Mouse (Mus musculus): Measurements from ENCODE around the gene Wdr4. TPM values are rescaled to one million over a fixed set of nuclear protein-coding genes. Genes with fewer than 3 reads are reported as not detected.

Wdr4 gene
- polyA plus RNA-seq, 1 experiment: 24.9 TPM

- Histone ChIP-seq H3K4me1 (ENCODE audit: control insufficient read depth, insufficient read depth, insufficient read length) (no peaks in the 10 kb centered on the region), H3K27me3 (ENCODE audit: control insufficient read depth, insufficient read depth, low read length) (no peaks in the 10 kb centered on the region), H3K36me3 (ENCODE audit: control insufficient read depth, insufficient read depth, low read length) (no peaks in the 10 kb centered on the region), H3K4me3 (ENCODE audit: extremely low read depth, insufficient read depth, insufficient read length) (no peak overlapping the region), H3K27ac (ENCODE audit: insufficient read depth, low read length) (no peak overlapping the region)
- no peak for DNase-seq (ENCODE audit: low read depth in 1 of 2, low spot score in 2 of 2)
- TF ChIP-seq POLR2A (IDR thresholded peaks at IDR 0.05; ENCODE audit: low read depth, low read length): no peak
- TF ChIP-seq CTCF (IDR thresholded peaks at IDR 0.05; ENCODE audit: extremely low read depth, insufficient read depth, insufficient read length, insufficient replicate concordance): no peak
- WGBS: 74% methylated on average over 8 of the region's 8 CpGs
Measured at GRCm38 (mm10) chr17:31549389-31549788, 29.6 kb upstream of the Wdr4 start.

- WGBS: 83% methylated on average over 3 of the region's 3 CpGs
- no peak for TF ChIP-seq POLR2A (IDR thresholded peaks at IDR 0.05; ENCODE audit: low read depth, low read length)
- TF ChIP-seq CTCF (IDR thresholded peaks at IDR 0.05; ENCODE audit: extremely low read depth, insufficient read depth, insufficient read length, insufficient replicate concordance): no peak
- no peak for DNase-seq (ENCODE audit: low read depth in 1 of 2, low spot score in 2 of 2)
- Histone ChIP-seq H3K27me3 (ENCODE audit: control insufficient read depth, insufficient read depth, low read length) (no peaks in the 10 kb centered on the region), H3K36me3 (ENCODE audit: control insufficient read depth, insufficient read depth, low read length) (no peaks in the 10 kb centered on the region), H3K27ac (ENCODE audit: insufficient read depth, low read length) (no peak overlapping the region), H3K4me3 (ENCODE audit: extremely low read depth, insufficient read depth, insufficient read length) (no peak overlapping the region), H3K4me1 (ENCODE audit: control insufficient read depth, insufficient read depth, insufficient read length) (no peaks in the 10 kb centered on the region)
Measured at GRCm38 (mm10) chr17:31547974-31548373, 28.2 kb upstream of the Wdr4 start.

GRCm38 (mm10) chr17:31546444-31547196 lies 26.8 kb upstream of the Wdr4 start:
- Histone ChIP-seq H3K4me3 (ENCODE audit: extremely low read depth, insufficient read depth, insufficient read length) (no peak overlapping the region), H3K36me3 (ENCODE audit: control insufficient read depth, insufficient read depth, low read length) (no peaks in the 10 kb centered on the region), H3K4me1 (ENCODE audit: control insufficient read depth, insufficient read depth, insufficient read length) (no peaks in the 10 kb centered on the region), H3K27me3 (ENCODE audit: control insufficient read depth, insufficient read depth, low read length) (no peaks in the 10 kb centered on the region), H3K27ac (ENCODE audit: insufficient read depth, low read length) (no peak overlapping the region)
- no peak for TF ChIP-seq POLR2A (IDR thresholded peaks at IDR 0.05; ENCODE audit: low read depth, low read length)
- TF ChIP-seq CTCF (IDR thresholded peaks at IDR 0.05; ENCODE audit: extremely low read depth, insufficient read depth, insufficient read length, insufficient replicate concordance): no peak
- 89% methylated on average over 9 of the region's 9 CpGs for WGBS
- no peak for DNase-seq (ENCODE audit: low read depth in 1 of 2, low spot score in 2 of 2)

GRCm38 (mm10) chr17:31543574-31543973 lies 23.8 kb upstream of the Wdr4 start:
- Histone ChIP-seq H3K4me3 (ENCODE audit: extremely low read depth, insufficient read depth, insufficient read length) (no peak overlapping the region), H3K36me3 (ENCODE audit: control insufficient read depth, insufficient read depth, low read length) (no peaks in the 10 kb centered on the region), H3K27me3 (ENCODE audit: control insufficient read depth, insufficient read depth, low read length) (no peaks in the 10 kb centered on the region), H3K27ac (ENCODE audit: insufficient read depth, low read length) (no peak overlapping the region), H3K4me1 (ENCODE audit: control insufficient read depth, insufficient read depth, insufficient read length) (no peaks in the 10 kb centered on the region)
- 82% methylated on average over 6 of the region's 6 CpGs for WGBS
- TF ChIP-seq CTCF (IDR thresholded peaks at IDR 0.05; ENCODE audit: extremely low read depth, insufficient read depth, insufficient read length, insufficient replicate concordance) (no peak), POLR2A (IDR thresholded peaks at IDR 0.05; ENCODE audit: low read depth, low read length) (no peak)
- DNase-seq (ENCODE audit: low read depth in 1 of 2, low spot score in 2 of 2): no peak

DNA sequence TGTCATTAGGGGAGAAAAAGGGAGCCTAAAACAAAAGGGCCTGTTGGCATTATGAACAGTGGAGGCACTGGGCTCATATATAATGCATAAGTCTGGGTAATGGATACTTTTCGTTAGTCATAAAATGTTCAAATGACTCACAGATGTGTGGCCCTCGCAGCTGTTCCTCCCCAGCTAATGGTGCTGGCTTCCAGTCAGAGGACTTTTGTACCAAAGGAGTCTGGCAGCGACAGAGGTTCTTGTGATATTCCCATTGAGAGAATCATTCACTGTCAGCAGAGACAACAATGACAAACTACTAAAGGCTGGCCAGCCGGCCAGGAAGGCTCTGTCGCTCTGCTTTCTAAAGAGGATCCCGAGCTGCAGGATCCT lies 21.7 kb upstream of the Wdr4 start:
- no peak for DNase-seq (ENCODE audit: low read depth in 1 of 2, low spot score in 2 of 2)
- Histone ChIP-seq H3K36me3 (ENCODE audit: control insufficient read depth, insufficient read depth, low read length) (no peaks in the 10 kb centered on the region), H3K27ac (ENCODE audit: insufficient read depth, low read length) (no peak overlapping the region), H3K4me3 (ENCODE audit: extremely low read depth, insufficient read depth, insufficient read length) (no peak overlapping the region), H3K4me1 (ENCODE audit: control insufficient read depth, insufficient read depth, insufficient read length) (no peaks in the 10 kb centered on the region), H3K27me3 (ENCODE audit: control insufficient read depth, insufficient read depth, low read length) (no peaks in the 10 kb centered on the region)
- TF ChIP-seq POLR2A (IDR thresholded peaks at IDR 0.05; ENCODE audit: low read depth, low read length): no peak
- no peak for TF ChIP-seq CTCF (IDR thresholded peaks at IDR 0.05; ENCODE audit: extremely low read depth, insufficient read depth, insufficient read length, insufficient replicate concordance)
- WGBS: 85% methylated on average over 6 of the region's 6 CpGs

DNA sequence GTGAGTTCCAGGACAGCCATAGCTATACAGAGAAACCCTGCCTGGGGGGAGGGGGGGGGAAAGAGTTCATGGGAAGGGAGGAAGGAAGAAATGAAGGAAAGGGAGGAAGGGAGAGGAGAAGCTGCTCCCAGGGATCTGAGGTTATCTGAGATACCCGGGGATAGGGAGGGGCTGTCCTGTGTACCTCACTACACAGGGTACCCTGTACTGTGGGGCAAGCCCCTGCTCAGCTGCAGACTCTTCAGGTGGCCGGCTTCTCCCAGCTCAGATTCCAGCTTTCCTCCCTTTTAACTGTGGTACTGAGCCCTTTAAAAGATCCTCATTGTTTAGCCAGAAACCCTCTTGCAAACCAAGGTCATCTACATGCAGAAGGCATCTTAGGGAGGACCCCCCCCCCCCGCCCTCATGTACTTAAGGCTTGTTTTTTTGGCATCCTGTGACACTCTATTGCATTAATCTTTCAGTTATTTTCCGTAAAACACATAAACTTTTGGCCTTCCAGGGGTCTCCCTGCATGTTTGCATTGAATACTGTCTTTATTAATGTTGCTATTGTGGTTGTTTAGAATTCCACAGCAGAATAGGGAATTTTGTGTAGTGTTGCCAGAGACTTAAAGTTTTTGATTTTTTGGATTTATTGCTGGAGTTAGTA lies 21.2 kb upstream of the Wdr4 start:
- Histone ChIP-seq H3K36me3 (ENCODE audit: control insufficient read depth, insufficient read depth, low read length) (no peaks in the 10 kb centered on the region), H3K4me1 (ENCODE audit: control insufficient read depth, insufficient read depth, insufficient read length) (no peaks in the 10 kb centered on the region), H3K27ac (ENCODE audit: insufficient read depth, low read length) (no peak overlapping the region), H3K27me3 (ENCODE audit: control insufficient read depth, insufficient read depth, low read length) (no peaks in the 10 kb centered on the region), H3K4me3 (ENCODE audit: extremely low read depth, insufficient read depth, insufficient read length) (no peak overlapping the region)
- 79% methylated on average over 4 of the region's 4 CpGs for WGBS
- no peak for TF ChIP-seq POLR2A (IDR thresholded peaks at IDR 0.05; ENCODE audit: low read depth, low read length)
- TF ChIP-seq CTCF (IDR thresholded peaks at IDR 0.05; ENCODE audit: extremely low read depth, insufficient read depth, insufficient read length, insufficient replicate concordance): no peak
- no peak for DNase-seq (ENCODE audit: low read depth in 1 of 2, low spot score in 2 of 2)

DNA sequence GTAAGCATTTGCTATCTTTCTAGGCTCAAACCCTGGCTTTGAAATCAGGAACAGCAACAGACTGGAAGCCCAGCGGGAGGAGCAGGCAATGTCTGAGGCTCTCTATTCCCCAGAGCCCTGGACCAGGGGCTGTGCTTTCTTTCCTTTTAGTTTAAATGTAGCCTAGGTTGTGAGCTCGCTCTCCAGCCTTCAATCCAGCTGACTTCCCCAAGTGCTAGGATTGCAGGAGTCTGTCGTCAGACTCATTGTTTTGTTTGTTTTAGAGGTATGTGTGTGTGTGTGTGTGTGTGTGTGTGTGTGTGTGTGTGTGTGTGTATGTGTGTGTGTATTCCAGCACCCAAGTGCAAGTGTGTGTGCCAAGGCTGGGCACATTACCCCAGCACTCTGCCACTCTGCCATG lies 20.3 kb upstream of the Wdr4 start:
- no peak for DNase-seq (ENCODE audit: low read depth in 1 of 2, low spot score in 2 of 2)
- Histone ChIP-seq H3K36me3 (ENCODE audit: control insufficient read depth, insufficient read depth, low read length) (no peaks in the 10 kb centered on the region), H3K4me3 (ENCODE audit: extremely low read depth, insufficient read depth, insufficient read length) (no peak overlapping the region), H3K4me1 (ENCODE audit: control insufficient read depth, insufficient read depth, insufficient read length) (peaks cover 2% of the 10 kb centered on the region; the same call in 1 of the 2 replicates), H3K27ac (ENCODE audit: insufficient read depth, low read length) (no peak overlapping the region), H3K27me3 (ENCODE audit: control insufficient read depth, insufficient read depth, low read length) (no peaks in the 10 kb centered on the region)
- 79% methylated on average over 3 of the region's 3 CpGs for WGBS
- TF ChIP-seq CTCF (IDR thresholded peaks at IDR 0.05; ENCODE audit: extremely low read depth, insufficient read depth, insufficient read length, insufficient replicate concordance) (no peak), POLR2A (IDR thresholded peaks at IDR 0.05; ENCODE audit: low read depth, low read length) (no peak)

Measured in spleen, adult 2 months (tissue).